ENCODE assay signal across 20 mouse cellular contexts in the genomic region with DNA sequence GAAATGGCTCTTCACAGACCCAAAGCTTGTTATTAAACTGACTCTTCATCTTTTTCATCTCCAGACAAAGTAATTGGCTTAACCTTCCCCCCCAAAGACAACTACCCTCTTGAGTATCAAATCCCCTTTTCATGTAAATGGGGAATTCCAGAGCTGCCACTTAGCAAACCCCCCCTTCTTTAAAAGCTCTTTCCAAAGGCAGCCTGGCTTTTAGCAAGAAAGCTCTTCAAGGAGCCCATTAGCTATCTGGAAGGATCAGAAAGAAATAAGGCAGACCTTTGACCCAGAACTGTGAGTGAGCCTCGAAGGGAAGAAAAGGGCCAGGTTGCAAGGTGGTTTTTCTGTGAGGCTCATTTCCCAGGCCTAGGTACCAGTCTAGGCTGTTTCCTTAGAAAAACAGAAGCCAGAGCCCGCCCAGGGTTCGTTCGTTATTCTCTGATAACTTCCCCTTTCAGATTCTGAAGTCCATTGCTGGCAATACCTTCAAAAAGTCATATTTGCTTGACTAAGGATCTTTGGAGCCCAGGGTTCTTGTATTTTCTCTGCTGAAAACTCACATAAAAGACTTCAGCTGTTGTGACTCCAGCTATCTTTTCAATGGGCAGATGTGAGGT.
DNase-seq lines count a peak whose midpoint lies in the region; ATAC-seq and TF ChIP-seq lines count a peak whose summit lies in the region.
"Had no signal": no experiment of that assay in that cellular context is flagged by ENCODE, and none has a peak within 500 bp of the region (broad histone marks: within the 10 kb centered on the region; RNA-seq: fewer than 3 reads in every experiment).

No protein-coding gene starts in this region.

- no peak for ATAC-seq in embryonic facial prominence, embryonic 11.5 days (replicated peaks; ENCODE audit: insufficient number of reproducible peaks, low FRiP score, low TSS enrichment, low read depth)
- ATAC-seq: hindbrain, embryonic 16.5 days had no signal

- H3K9ac ChIP-seq in embryonic facial prominence, embryonic 11.5 days (replicated peaks; ENCODE audit: low read length) = no peak overlapping the region
- H3K9ac ChIP-seq: heart, embryonic 12.5 days; liver, embryonic 13.5 days; neural tube, embryonic 13.5 days had no signal

- no peaks in the 10 kb centered on the region for H3K36me3 ChIP-seq in embryonic facial prominence, embryonic 11.5 days (replicated peaks; ENCODE audit: control insufficient read depth, insufficient read depth, low read depth, low read length)
- H3K36me3 ChIP-seq in embryonic facial prominence, embryonic 10.5 days (replicated peaks) = no peaks in the 10 kb centered on the region
- no peaks in the 10 kb centered on the region for H3K36me3 ChIP-seq in spleen, adult 2 months (ENCODE audit: control insufficient read depth, insufficient read depth, low read length)
- H3K36me3 ChIP-seq: heart, embryonic 12.5 days; liver, embryonic 13.5 days; neural tube, embryonic 13.5 days had no signal

- H3K4me1 ChIP-seq in embryonic facial prominence, embryonic 11.5 days (ENCODE audit: control insufficient read depth, insufficient read depth, low read length) = no peaks in the 10 kb centered on the region
- peaks cover 23% of the 10 kb centered on the region for H3K4me1 ChIP-seq in embryonic facial prominence, embryonic 10.5 days
- H3K4me1 ChIP-seq in spleen, adult 2 months (ENCODE audit: control insufficient read depth, insufficient read depth, insufficient read length) = peaks cover 13% of the 10 kb centered on the region; the same call in 1 of the 2 replicates
- H3K4me1 ChIP-seq in bone marrow macrophage, adult 2 months (ENCODE audit: control insufficient read depth, insufficient read depth, low read length) = peaks cover 19% of the 10 kb centered on the region
- H3K4me1 ChIP-seq: heart, embryonic 12.5 days; liver, embryonic 13.5 days had no signal

- no peaks in the 10 kb centered on the region for H3K9me3 ChIP-seq in embryonic facial prominence, embryonic 11.5 days (replicated peaks; ENCODE audit: control insufficient read depth, low read length)
- H3K9me3 ChIP-seq in embryonic facial prominence, embryonic 10.5 days = no peaks in the 10 kb centered on the region
- H3K9me3 ChIP-seq: heart, embryonic 12.5 days; liver, embryonic 13.5 days; neural tube, embryonic 13.5 days had no signal

- DNase-seq in embryonic facial prominence, embryonic 11.5 days (ENCODE audit: low spot score) = peak; percentile 20
- DNase-seq in embryonic facial prominence, embryonic 10.5 days (ENCODE audit: low spot score) = no peak
- DNase-seq in spleen, adult 2 months (ENCODE audit: low read depth in 1 of 2, low spot score in 2 of 2) = peak in 1 of 2 experiments; percentile 34
- no peak for DNase-seq in spleen, adult 12 weeks (ENCODE audit: low spot score)
- peak; percentile 50 to 52 for DNase-seq in spleen, postnatal 36 days (ENCODE audit: low spot score in 2 of 2)
- no peak for DNase-seq in left cerebral cortex, adult 2 months (ENCODE audit: extremely low spot score in 1 of 2, low spot score in 2 of 2)
- no peak for DNase-seq in urinary bladder, postnatal 36 days (ENCODE audit: low spot score in 2 of 2)
- DNase-seq: adrenal gland, postnatal 25 days; cerebellum, postnatal 14 days; gastrocnemius, postnatal 14 days; kidney, adult 11 months; left cerebral cortex, postnatal 4 days; liver, embryonic 13.5 days; right cerebral cortex, postnatal 14 days had no signal

- intact Hi-C loops in left cerebral cortex, adult 2 months (cut with DNase I) = no loop called here

- WGBS in embryonic facial prominence, embryonic 11.5 days = 47% methylated on average over 4 of the region's 4 CpGs
- WGBS in embryonic facial prominence, embryonic 10.5 days = 47% methylated on average over 4 of the region's 4 CpGs
- WGBS in spleen, adult 2 months = 11% methylated on average over 4 of the region's 4 CpGs

- no peak overlapping the region for H3K4me2 ChIP-seq in embryonic facial prominence, embryonic 11.5 days (ENCODE audit: low read depth, low read length)
- H3K4me2 ChIP-seq: heart, embryonic 12.5 days; liver, embryonic 13.5 days; neural tube, embryonic 13.5 days had no signal

- H3K4me3 ChIP-seq in embryonic facial prominence, embryonic 11.5 days (ENCODE audit: low read depth, low read length) = no peak overlapping the region
- no peak overlapping the region for H3K4me3 ChIP-seq in embryonic facial prominence, embryonic 10.5 days
- no peak overlapping the region for H3K4me3 ChIP-seq in spleen, adult 2 months (ENCODE audit: extremely low read depth, insufficient read depth, insufficient read length)
- H3K4me3 ChIP-seq in bone marrow macrophage, adult 2 months (ENCODE audit: insufficient read depth, low read length) = no peak overlapping the region
- H3K4me3 ChIP-seq in left cerebral cortex, adult 2 months = no peak overlapping the region
- H3K4me3 ChIP-seq: heart, embryonic 12.5 days; layer of hippocampus, adult 2 months; liver, embryonic 13.5 days; neural tube, embryonic 13.5 days had no signal

- H3K27ac ChIP-seq in embryonic facial prominence, embryonic 11.5 days (replicated peaks; ENCODE audit: low read depth, low read length) = no peak overlapping the region
- H3K27ac ChIP-seq in embryonic facial prominence, embryonic 10.5 days (replicated peaks) = no peak overlapping the region; the same call in 1 of the 2 replicates
- peak overlapping the region; percentile 23 for H3K27ac ChIP-seq in spleen, adult 2 months (ENCODE audit: insufficient read depth, low read length)
- H3K27ac ChIP-seq in bone marrow macrophage, adult 2 months (ENCODE audit: insufficient read depth, low read depth, low read length) = peak overlapping the region; percentile 43
- H3K27ac ChIP-seq in left cerebral cortex, adult 2 months = no peak overlapping the region
- H3K27ac ChIP-seq: kidney, postnatal 0 days; layer of hippocampus, adult 2 months; liver, embryonic 13.5 days; neural tube, embryonic 13.5 days had no signal

- no peaks in the 10 kb centered on the region for H3K27me3 ChIP-seq in embryonic facial prominence, embryonic 11.5 days (ENCODE audit: control insufficient read depth, insufficient read depth, low read length)
- H3K27me3 ChIP-seq in embryonic facial prominence, embryonic 10.5 days (replicated peaks; ENCODE audit: low read depth, poor library complexity, severe bottlenecking) = no peaks in the 10 kb centered on the region; the same call in 1 of the 2 replicates
- no peaks in the 10 kb centered on the region for H3K27me3 ChIP-seq in spleen, adult 2 months (ENCODE audit: control insufficient read depth, insufficient read depth, low read length)
- H3K27me3 ChIP-seq: heart, embryonic 12.5 days; liver, embryonic 13.5 days; neural tube, embryonic 13.5 days had no signal

- TF ChIP-seq CTCF in spleen, adult 2 months (IDR thresholded peaks at IDR 0.05; ENCODE audit: extremely low read depth, insufficient read depth, insufficient read length, insufficient replicate concordance) = no peak
- TF ChIP-seq CTCF in bone marrow macrophage, adult 2 months (IDR thresholded peaks at IDR 0.05; ENCODE audit: low read depth, low read length) = no peak
- TF ChIP-seq CTCF in left cerebral cortex, adult 2 months (IDR thresholded peaks at IDR 0.05) = no peak

- no peak for TF ChIP-seq POLR2A in spleen, adult 2 months (IDR thresholded peaks at IDR 0.05; ENCODE audit: low read depth, low read length)
- TF ChIP-seq POLR2A in bone marrow macrophage, adult 2 months (IDR thresholded peaks at IDR 0.05; ENCODE audit: borderline replicate concordance, low read depth, low read length) = no peak

Comparison
In these comparisons a context has a peak if more than half of its experiments do, and no peak if none do; other contexts are left out.
1. DNase-seq: peak in embryonic facial prominence, embryonic 11.5 days (single experiment) and spleen, postnatal 36 days (2 of 2); none in embryonic facial prominence, embryonic 10.5 days (single experiment), spleen, adult 12 weeks (single experiment), left cerebral cortex, adult 2 months (0 of 2) and urinary bladder, postnatal 36 days (0 of 2).
2. H3K27ac ChIP-seq: peak in spleen, adult 2 months (single experiment) and bone marrow macrophage, adult 2 months (single experiment); none in embryonic facial prominence, embryonic 11.5 days (single experiment), embryonic facial prominence, embryonic 10.5 days (single experiment) and left cerebral cortex, adult 2 months (single experiment).